Mouse (Mus musculus) spleen, postnatal 14 days (tissue): ENCODE measurements around the gene Kap.
"Not testable (repeated sequence)": the region's sequence is repeated elsewhere in the genome, so short reads cannot be mapped to it uniquely, and the experiment has no call there.

Source experiments
- DNase-seq, 2 experiments: peaks; one replicate each; pipeline ENCODE4 v3.0.0; 2021 to 2022; ENCODE audit warnings: low spot score in 2 of 2

Gene Kap

DNA sequence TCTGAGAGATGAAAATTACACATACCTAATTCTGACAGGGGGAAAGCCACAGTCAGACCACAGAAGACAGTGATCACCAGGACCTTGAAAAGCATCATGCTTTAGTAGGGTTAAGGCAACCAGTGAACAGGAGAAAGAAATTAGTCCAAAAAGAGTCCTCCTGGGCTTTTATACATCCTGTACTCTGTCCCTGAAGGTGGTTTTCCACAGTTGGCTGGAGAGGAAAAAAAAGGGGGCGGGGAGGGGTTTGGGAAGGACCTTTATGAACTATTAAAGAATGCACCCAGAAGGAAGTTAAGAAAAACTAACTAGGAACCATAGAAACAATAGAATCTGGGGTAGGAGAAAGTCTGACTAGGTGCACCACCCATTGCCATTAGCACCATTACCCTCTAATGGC, at the start of gene Kap:
TSS of gene Kap (minus strand) at position 237 of the 400 bp plus-strand sequence.
- DNase-seq: no peak

DNA sequence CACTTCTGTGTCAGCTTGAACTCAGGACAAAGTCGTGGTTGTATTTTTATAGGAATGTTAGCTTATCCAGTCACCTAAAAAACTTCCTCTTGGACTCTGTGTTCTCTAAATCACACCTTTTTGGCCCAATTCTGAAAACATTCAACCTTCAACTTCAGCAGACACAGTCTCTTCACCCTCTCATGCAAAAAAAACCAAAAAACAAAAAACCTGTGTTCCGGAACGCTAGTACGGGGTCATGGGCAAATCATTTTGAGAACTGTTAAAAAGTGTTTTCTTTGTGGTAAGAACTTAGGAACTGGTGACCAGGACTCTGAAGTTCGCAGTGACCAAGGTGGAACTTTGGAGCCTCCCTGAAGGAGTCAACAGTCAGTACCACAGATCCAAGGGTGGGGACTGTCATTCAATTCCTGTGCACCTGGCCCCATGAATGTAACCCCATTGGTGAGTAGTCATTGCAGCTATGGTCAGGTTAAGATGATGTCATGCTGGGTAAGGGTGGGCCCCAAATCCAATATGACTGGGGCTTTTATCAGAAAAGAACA, 32.4 kb upstream of the Kap start:
- no peak for DNase-seq

- no peak for DNase-seq
These were observed 30.0 kb upstream of the Kap start for GRCm38 (mm10) chr6:133883446-133883985.

DNA sequence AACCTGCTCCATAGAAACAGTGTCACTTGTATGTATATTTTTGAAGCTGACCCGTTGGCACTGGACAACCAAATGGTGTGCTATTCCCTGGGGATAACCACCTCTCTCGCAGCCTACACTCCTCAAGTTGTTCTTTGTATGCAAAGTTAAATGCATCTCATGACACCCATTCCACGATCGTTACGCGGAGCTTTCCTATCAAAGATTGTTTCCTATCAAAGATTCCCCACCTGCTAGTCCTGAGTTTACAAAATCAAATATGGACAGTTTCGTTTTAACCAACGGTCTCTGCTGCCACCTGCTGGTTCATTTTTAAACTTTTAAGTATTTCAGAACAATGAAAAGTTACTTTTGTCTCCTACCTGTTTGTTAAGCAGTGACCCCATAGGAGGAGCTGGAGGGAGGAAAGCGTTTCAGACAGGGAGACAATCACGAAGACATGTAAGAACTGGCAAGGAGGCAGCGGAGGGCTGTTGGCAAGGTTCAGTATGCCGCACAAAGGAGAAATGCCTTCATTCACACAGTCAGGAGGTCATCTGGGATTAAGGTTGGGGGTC, 22.4 kb upstream of the Kap start:
- DNase-seq: no peak

GRCm38 (mm10) chr6:133872667-133873066, 19.1 kb upstream of the Kap start:
- no peak for DNase-seq

GRCm38 (mm10) chr6:133871131-133871530, 17.6 kb upstream of the Kap start:
- no peak for DNase-seq

DNA sequence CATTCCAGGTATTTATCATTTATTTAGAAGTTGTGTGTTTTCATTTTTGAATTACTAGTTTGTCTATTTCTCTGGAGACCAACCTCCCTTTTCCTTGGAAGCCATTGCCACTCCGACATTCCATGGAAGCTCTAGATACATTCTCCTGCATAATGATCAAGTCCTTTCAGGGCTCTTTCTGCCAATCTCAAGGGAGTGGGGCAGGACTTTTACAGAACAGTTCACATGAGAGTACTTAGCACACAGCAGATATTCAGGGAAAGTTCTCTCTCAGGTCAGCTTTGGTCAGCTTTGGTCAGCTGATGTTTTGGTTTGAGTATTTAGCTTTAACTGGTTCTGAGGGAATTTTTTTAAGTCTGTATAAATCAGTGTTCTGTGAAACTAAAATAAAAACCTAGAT, 14.8 kb upstream of the Kap start:
- no peak for DNase-seq

DNA sequence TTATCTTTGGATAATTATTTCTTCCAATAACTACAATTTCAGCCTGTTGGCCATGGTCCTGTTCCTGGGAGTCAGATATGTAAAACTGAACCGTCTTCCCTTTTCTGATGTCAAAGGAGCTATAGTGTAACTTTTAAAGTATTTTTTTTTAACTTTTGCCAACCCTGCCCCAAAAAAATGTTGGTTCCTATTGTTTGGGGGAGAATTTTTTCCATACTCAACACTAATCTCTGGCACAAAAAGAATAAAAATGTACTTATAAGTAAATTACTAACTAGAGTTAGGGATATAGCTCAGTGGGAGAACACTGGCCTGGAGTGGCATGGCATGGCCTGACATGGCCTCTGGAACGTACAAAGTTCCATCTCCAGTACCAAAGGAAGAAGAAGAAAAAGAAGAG, 2.3 kb upstream of the Kap start:
- no peak for DNase-seq

- no peak for DNase-seq
These were observed 4.2 kb downstream of the Kap start for GRCm38 (mm10) chr6:133849359-133849758.

- not testable (repeated sequence) for DNase-seq
These were observed 4.7 kb downstream of the Kap start for GRCm38 (mm10) chr6:133848861-133849260.

DNA sequence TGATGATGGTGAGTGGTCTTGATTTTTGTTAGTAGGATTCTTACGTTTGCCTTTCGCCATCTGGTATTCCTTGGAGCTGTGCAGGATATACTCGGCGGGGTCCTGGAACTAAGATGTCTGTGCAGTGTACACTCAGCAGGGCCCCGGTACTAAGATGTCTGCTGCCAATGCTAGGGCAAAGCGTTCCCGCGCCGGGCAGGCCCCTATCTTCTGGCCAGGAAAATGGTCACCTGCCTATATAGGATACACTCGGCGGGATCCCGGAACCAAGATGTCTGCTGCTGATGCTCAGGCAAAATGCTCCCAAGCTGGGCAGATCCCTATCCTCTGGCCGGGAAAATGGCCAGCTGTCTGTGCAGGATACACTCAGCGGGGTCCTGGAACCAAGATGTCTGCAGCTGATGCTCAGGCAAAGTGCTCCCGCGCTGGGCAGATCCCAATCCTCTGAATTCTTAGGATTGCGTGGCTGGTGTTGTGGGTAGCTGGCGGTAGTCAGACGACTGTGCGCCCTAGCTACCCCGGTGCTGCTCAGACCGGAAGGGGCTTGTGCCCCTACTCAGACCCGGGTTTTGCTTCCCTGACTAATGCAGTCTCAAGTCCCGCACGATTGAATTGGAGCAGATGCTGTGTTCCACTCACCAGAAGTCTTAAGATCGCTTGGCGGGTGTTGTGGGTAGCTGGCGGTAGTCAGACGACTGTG, 15.1 kb downstream of the Kap start:
- not testable (repeated sequence) for DNase-seq

GRCm38 (mm10) chr6:133812342-133812741, 41.2 kb downstream of the Kap start:
- DNase-seq: no peak
